Mouse (Mus musculus) embryonic facial prominence, embryonic 11.5 days (tissue): ENCODE results near the gene Ephb2. TPM values are rescaled to one million over a fixed set of nuclear protein-coding genes. Genes with fewer than 3 reads are reported as not detected.
A peak's percentile ranks its signal among the peaks of the same experiment; 100 is the strongest.

Source experiments
- ATAC-seq: fragments of 200-750 bp; cut with Nextera tagmentation; replicated peaks from 2 replicates; pipeline ENCODE4 v1.8.0; 2017; ENCODE audit warnings: low read depth; ENCODE audit not compliant: insufficient number of reproducible peaks, low FRiP score, low TSS enrichment
- DNase-seq: peaks from one replicate; pipeline ENCODE4 v3.0.0-alpha.2; 2015; ENCODE audit warnings: low spot score
- H3K27ac ChIP-seq: fragments of 300-500 bp; sonication (generic); replicated peaks from 2 replicates; pipeline ENCODE4 v1.5.1; 2014; ENCODE audit warnings: mild to moderate bottlenecking, low read depth, low read length, control low read depth
- H3K27me3 ChIP-seq: fragments of 300-500 bp; sonication (generic); 2 replicates; pipeline ENCODE4 v1.6.1; 2014; ENCODE audit warnings: mild to moderate bottlenecking, low read length, moderate library complexity, mixed read lengths; ENCODE audit not compliant: control insufficient read depth, insufficient read depth
- H3K36me3 ChIP-seq: fragments of 300-500 bp; sonication (generic); replicated peaks from 2 replicates; pipeline ENCODE4 v1.6.1; 2014; ENCODE audit warnings: low read depth, mild to moderate bottlenecking, low read length, moderate library complexity, mixed read lengths; ENCODE audit not compliant: control insufficient read depth, insufficient read depth
- H3K4me1 ChIP-seq: fragments of 300-500 bp; sonication (generic); 2 replicates; pipeline ENCODE4 v1.6.1; 2014; ENCODE audit warnings: low read length, mixed read lengths; ENCODE audit not compliant: control insufficient read depth, insufficient read depth
- H3K4me2 ChIP-seq: fragments of 300-500 bp; sonication (generic); 2 replicates; pipeline ENCODE4 v1.6.1; 2014; ENCODE audit warnings: low read depth, mild to moderate bottlenecking, control low read depth, low read length, moderate library complexity
- H3K4me3 ChIP-seq: fragments of 300-500 bp; sonication (generic); 2 replicates; pipeline ENCODE4 v1.5.1; 2014; ENCODE audit warnings: low read depth, low read length, control low read depth
- H3K9ac ChIP-seq: fragments of 300-500 bp; sonication (generic); replicated peaks from 2 replicates; pipeline ENCODE4 v1.6.1; 2014; ENCODE audit warnings: mild to moderate bottlenecking, control low read depth, low read length
- H3K9me3 ChIP-seq: fragments of 300-500 bp; sonication (generic); replicated peaks from 2 replicates; pipeline ENCODE4 v1.6.1; 2016; ENCODE audit warnings: mild to moderate bottlenecking, low read length, inconsistent platforms, mixed read lengths; ENCODE audit not compliant: control insufficient read depth
- WGBS: fragments of 180-500 bp; shearing (Covaris S2); extraction: QIAGEN DNeasy Blood & Tissue Kit; methylation state at CpG from one replicate; pipeline ENCODE4 v1.1.7; 2014; 5-methylcytosine and 5-hydroxymethylcytosine counted together
- polyA plus RNA-seq: library from polyadenylated mRNA; unstranded; fragments of >200 nt; fragmentation: Nextera tagmentation; extraction: Ambion mirVana; gene quantifications from 2 replicates; pipeline ENCODE4 v1.2.1, GENCODE M21; 2014

Gene Ephb2
- polyA plus RNA-seq, 1 experiment from 2014 or later, result 11.7 TPM

- H3K4me1 ChIP-seq, result peaks cover 19% of the 10 kb centered on the region
- DNase-seq (no peak), ATAC-seq (no peak)
- H3K9ac ChIP-seq, result no peak overlapping the region
- no peaks in the 10 kb centered on the region for H3K9me3 ChIP-seq
- H3K4me3 ChIP-seq, result no peak overlapping the region
- no peak overlapping the region for H3K4me2 ChIP-seq
- no peaks in the 10 kb centered on the region for H3K36me3 ChIP-seq
- H3K27me3 ChIP-seq, result no peaks in the 10 kb centered on the region
- WGBS, result 83% methylated on average over 11 of the region's 11 CpGs
- H3K27ac ChIP-seq, result no peak overlapping the region
These were observed 56.6 kb downstream of the Ephb2 start for GRCm38 (mm10) chr4:136779156-136779555.

GRCm38 (mm10) chr4:136776471-136776892 lies 59.3 kb downstream of the Ephb2 start:
- H3K27ac ChIP-seq, result peak overlapping the region; percentile 24; the same call in 1 of the 2 replicates
- no peaks in the 10 kb centered on the region for H3K36me3 ChIP-seq
- no peaks in the 10 kb centered on the region for H3K27me3 ChIP-seq
- peak; percentile 34 for DNase-seq
- no peak overlapping the region for H3K4me3 ChIP-seq
- peaks cover 19% of the 10 kb centered on the region for H3K4me1 ChIP-seq
- H3K9ac ChIP-seq, result no peak overlapping the region; the same call in none of the 2 replicates
- ATAC-seq, result no peak
- WGBS, result 9% methylated on average over 9 of the region's 9 CpGs
- H3K4me2 ChIP-seq, result peak overlapping the region; percentile 7
- no peaks in the 10 kb centered on the region for H3K9me3 ChIP-seq

- DNase-seq (peak; percentile 48), ATAC-seq (no peak)
- 82% methylated on average over 2 of the region's 2 CpGs for WGBS
- Histone ChIP-seq H3K36me3 (no peaks in the 10 kb centered on the region; the same call in 1 of the 2 replicates), H3K9me3 (no peaks in the 10 kb centered on the region), H3K9ac (no peak overlapping the region; the same call in 1 of the 2 replicates), H3K27me3 (no peaks in the 10 kb centered on the region), H3K4me2 (peak overlapping the region; percentile 7; the same call in 1 of the 2 replicates), H3K27ac (no peak overlapping the region), H3K4me3 (no peak overlapping the region), H3K4me1 (peaks cover 19% of the 10 kb centered on the region)
These were observed 59.9 kb downstream of the Ephb2 start for GRCm38 (mm10) chr4:136775903-136776302.

- DNase-seq, result no peak
- WGBS, result 52% methylated on average over 3 of the region's 3 CpGs
- H3K27ac ChIP-seq, result no peak overlapping the region
- H3K36me3 ChIP-seq, result peaks cover 2% of the 10 kb centered on the region
- H3K27me3 ChIP-seq, result no peaks in the 10 kb centered on the region
- ATAC-seq, result no peak
- H3K4me2 ChIP-seq, result no peak overlapping the region
- peaks cover 16% of the 10 kb centered on the region for H3K4me1 ChIP-seq
- H3K9me3 ChIP-seq, result no peaks in the 10 kb centered on the region
- no peak overlapping the region for H3K9ac ChIP-seq
- no peak overlapping the region for H3K4me3 ChIP-seq
These were observed 61.6 kb downstream of the Ephb2 start for GRCm38 (mm10) chr4:136774201-136774600.

GRCm38 (mm10) chr4:136772952-136773584 lies 62.7 kb downstream of the Ephb2 start:
- H3K27ac ChIP-seq, result no peak overlapping the region
- no peak overlapping the region for H3K4me3 ChIP-seq
- peaks cover 13% of the 10 kb centered on the region for H3K4me1 ChIP-seq
- peak; percentile 68 for ATAC-seq
- 43% methylated on average over 13 of the region's 13 CpGs for WGBS
- peak; percentile 39 for DNase-seq
- H3K36me3 ChIP-seq, result peaks cover 7% of the 10 kb centered on the region
- H3K4me2 ChIP-seq, result no peak overlapping the region
- no peaks in the 10 kb centered on the region for H3K27me3 ChIP-seq
- no peaks in the 10 kb centered on the region for H3K9me3 ChIP-seq
- no peak overlapping the region for H3K9ac ChIP-seq

GRCm38 (mm10) chr4:136772318-136772717 lies 63.5 kb downstream of the Ephb2 start:
- Histone ChIP-seq H3K36me3 (peaks cover 7% of the 10 kb centered on the region), H3K27ac (peak overlapping the region; percentile 35), H3K4me2 (no peak overlapping the region), H3K4me1 (peaks cover 12% of the 10 kb centered on the region), H3K9me3 (no peaks in the 10 kb centered on the region), H3K4me3 (no peak overlapping the region), H3K27me3 (no peaks in the 10 kb centered on the region), H3K9ac (no peak overlapping the region)
- no peak for DNase-seq
- 79% methylated on average over 5 of the region's 5 CpGs for WGBS
- ATAC-seq, result 0 out of 2 replicates have a peak, but pooled peaks have one; percentile 21

GRCm38 (mm10) chr4:136770718-136771117 lies 65.1 kb downstream of the Ephb2 start:
- WGBS, result 89% methylated on average over 17 of the region's 17 CpGs
- Histone ChIP-seq H3K9ac (no peak overlapping the region), H3K4me1 (no peaks in the 10 kb centered on the region), H3K4me3 (no peak overlapping the region), H3K4me2 (no peak overlapping the region), H3K27ac (no peak overlapping the region), H3K9me3 (no peaks in the 10 kb centered on the region), H3K27me3 (no peaks in the 10 kb centered on the region), H3K36me3 (peaks cover 7% of the 10 kb centered on the region)
- DNase-seq (no peak), ATAC-seq (no peak)

GRCm38 (mm10) chr4:136768499-136768898 lies 67.3 kb downstream of the Ephb2 start:
- no peak for DNase-seq
- H3K9me3 ChIP-seq, result no peaks in the 10 kb centered on the region
- no peak overlapping the region for H3K9ac ChIP-seq
- H3K4me2 ChIP-seq, result no peak overlapping the region
- WGBS, result 92% methylated on average over 3 of the region's 3 CpGs
- peaks cover 3% of the 10 kb centered on the region; the same call in 1 of the 2 replicates for H3K4me1 ChIP-seq
- no peak for ATAC-seq
- H3K27ac ChIP-seq, result no peak overlapping the region
- no peaks in the 10 kb centered on the region for H3K27me3 ChIP-seq
- H3K36me3 ChIP-seq, result peaks cover 7% of the 10 kb centered on the region
- no peak overlapping the region for H3K4me3 ChIP-seq
